Mouse (Mus musculus) cerebellum, postnatal 4 days (tissue): ENCODE data around the gene Crebl2.

Experiments used
- DNase-seq, 2 experiments: peaks; one replicate each; pipeline ENCODE4 v3.0.0; 2022; ENCODE audit warnings: low spot score in 2 of 2, mixed read lengths in 1 of 2

Gene Crebl2

DNA sequence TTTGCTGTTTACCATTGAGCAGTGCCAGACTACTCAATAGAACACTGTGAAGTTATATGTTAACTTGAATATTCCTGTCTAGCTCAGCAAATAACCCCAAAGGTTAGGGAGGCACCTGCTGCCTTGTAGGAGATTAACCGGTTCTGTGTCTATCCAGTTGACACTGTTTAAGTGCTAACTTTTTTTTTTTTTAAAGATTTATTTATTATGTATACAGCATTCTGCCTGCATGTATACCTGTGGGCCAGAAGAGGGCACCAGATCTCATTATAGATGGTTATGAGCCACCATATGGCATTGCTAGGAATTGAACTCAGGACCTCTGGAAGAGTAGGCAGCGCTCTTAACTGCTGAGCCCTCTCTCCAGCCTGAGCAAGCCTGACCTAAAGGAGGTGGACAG, 43.1 kb downstream of the Crebl2 start:
- no peak for DNase-seq

DNA sequence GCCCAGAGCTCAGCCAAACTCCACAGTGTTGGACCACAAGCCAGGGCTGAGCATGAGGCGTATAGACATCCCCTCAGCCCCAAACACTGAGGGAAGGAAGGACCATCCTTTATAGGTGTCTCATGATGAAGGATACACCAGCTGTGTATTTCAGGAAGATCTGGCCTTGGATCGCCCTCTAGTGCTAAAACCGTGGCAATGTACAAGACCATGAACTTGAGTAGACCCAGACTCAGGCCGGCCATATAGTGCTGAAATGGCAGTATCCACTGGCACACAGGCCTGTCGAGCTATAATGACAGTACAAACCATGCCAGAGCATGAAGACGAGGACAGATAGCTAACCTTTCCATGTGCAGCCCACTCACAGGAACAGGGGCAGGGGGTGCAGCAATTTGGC, 46.8 kb downstream of the Crebl2 start:
- no peak for DNase-seq

GRCm38 (mm10) chr6:134877276-134877675, 47.3 kb downstream of the Crebl2 start:
- no peak for DNase-seq

DNA sequence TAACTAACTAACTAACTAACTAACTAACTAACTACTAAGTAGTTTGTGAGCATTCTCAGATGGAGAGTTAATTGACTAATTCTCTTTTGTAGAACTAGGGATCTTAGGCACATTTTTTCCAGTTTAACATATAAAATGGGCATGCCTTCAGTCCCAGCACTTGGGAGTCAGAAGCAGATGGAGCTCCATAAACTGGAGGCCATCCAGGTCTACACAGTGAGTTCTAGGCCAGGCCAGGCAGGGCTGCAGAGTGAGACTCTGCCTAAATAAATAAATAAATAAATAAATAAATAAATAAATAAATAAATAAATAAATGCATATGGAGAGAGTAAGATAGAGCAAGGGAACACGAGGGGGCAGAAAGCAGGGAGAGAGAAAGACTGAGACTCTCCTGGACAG, 47.9 kb downstream of the Crebl2 start:
- DNase-seq, result no peak

DNA sequence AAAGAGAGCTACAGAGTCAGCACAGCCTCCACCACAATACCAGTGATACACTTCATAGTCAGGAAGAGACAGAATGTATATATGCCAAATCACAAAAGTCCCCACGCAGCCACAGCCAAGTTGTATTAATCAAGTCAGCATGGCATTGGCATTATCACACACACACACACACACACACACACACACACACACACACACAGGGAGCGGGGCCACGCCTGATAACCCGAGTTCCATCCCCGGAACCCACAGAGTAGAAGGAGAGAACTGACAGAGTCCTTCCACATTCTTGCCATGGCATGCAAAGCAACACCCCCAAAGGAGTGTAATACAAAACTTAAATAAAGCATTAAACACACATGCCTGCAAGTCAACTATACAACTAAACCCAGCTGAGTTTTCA, 49.6 kb downstream of the Crebl2 start:
- DNase-seq, result no peak

- no peak for DNase-seq
Measured at GRCm38 (mm10) chr6:134880046-134880445, 50.1 kb downstream of the Crebl2 start.

DNA sequence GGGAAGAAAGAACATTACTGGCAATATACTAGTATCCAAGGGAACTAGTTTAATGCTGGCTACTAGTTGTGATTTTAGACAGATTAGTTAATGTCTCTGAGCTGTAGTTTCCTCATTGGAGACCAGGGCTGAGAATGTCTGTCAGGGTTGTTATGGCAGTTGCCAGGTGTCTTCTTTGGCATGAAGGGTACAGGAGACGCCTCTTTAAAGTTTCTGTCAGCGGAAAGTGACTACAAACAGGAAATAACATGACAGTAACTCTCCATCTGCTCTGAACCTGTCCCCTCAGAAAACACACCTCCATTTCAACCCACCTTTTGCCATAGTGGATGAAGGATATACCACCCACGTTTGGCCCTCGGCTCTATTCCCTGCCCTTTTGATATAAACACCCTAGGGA, 53.7 kb downstream of the Crebl2 start:
- no peak for DNase-seq

DNA sequence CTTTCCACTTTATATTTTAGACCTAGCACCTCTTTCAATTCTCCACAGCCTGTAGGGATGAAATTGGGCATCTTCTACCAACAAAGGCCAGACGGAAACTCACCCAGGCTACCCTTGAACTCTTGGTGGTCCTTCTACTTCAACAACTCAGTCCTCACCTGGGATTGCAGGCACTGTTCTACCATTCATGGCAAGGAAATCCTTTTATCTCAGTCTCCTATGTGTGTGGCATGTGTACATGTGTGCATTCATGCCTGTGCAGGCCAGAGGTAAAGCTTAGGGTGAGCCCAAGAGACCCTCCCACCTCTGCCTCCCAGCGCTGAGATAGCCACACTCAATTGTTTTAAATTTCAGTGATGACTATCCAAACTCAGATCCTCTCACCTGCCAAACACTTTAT, 55.6 kb downstream of the Crebl2 start:
- no peak for DNase-seq

DNA sequence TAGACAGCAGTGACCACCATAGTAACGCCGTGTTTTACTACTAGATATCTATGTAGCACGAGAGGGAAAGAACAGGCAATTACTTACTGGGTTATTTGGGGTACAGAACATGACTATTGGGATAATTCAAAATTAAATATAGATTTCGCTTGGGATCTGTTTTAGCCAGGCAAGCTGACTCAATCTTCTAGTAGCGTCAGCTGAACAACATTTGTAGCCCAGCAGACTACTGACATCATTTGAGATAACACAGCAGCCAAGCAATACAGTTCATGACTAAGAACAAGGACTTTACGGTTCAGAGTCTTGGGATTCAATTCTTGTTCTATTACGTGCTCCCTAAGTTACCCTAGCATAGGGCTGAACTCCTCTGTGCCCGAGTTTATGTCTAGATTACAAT, 56.5 kb downstream of the Crebl2 start:
- DNase-seq, result no peak

DNA sequence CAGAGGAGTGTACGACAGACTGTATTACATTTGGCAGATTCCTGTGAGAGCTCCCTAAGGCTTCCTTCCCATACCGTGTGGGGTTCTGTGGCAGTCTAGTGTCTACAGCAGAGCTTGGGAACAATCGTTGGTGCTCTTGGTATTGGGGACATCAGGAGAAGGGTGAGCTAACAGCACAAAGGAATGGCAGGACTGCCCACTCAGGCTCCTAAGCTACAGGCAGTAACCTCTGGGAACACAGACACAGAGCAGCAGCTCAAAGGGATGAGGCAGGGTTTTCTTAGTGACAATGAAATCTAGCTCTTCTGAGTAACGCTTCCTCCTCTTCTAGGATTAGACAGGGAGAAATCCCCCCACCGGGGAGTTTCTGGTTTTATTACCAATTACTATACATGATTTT, 57.1 kb downstream of the Crebl2 start:
- peak in 1 of 2 experiments; percentile 10 for DNase-seq

DNA sequence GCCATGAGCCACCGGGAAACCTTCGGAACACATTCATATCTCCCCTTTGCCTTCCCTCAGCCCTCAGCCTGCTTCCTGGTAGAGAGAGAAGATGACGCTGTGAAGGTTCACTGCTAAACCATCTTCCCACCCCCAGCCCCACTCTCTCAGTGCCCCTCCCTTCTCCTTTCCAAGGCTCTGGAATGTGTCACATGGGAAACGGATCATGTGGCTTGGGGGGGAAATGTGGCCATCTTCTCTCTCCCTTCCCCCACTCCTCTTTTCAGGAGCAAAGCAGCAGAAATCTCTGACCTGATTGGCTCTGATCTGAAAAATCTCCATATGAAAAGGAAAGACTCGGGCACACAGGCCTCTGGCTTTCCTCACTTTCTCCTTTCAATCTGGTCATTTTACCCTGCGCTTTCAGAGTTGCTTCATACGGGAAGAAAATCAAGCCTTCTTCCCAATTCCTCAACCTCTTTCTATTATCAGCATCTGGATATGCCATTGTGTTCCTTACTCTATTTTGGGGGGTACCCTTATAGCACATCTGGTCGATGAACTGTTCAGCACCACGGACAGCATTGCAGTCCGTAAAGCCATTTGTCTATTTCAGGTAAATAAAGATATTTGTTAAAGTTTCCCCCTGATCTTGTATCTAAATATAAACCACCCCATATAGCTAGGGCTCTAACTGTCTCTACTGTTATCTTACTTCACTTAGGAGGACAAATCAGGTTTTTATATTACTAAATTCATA, 57.9 kb downstream of the Crebl2 start:
- DNase-seq, result peak; percentile 68 to 81

- DNase-seq, result peak in 1 of 2 experiments; percentile 21
Measured at GRCm38 (mm10) chr6:134888563-134889017, 58.6 kb downstream of the Crebl2 start.

DNA sequence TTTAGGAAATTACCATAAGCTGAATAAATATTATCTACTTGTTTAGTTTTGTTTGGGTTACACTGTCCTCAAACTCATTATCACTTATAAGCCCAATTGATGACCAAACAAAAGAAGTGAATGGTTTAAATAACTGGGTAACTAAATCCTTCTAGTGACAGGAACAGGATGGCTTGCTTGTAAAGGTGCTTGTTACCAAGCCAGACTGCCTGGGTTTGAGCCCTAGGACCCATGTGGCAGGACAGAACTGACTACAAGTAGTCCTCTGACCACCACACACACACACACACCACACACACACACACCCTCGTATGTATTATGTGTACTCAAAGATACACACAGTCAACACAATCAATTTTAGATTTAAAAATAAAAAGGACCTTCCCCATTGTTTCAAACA, 59.8 kb downstream of the Crebl2 start:
- no peak for DNase-seq

- no peak for DNase-seq
Measured at GRCm38 (mm10) chr6:134890436-134890835, 60.5 kb downstream of the Crebl2 start.

GRCm38 (mm10) chr6:134896570-134897436, 66.8 kb downstream of the Crebl2 start:
- DNase-seq, result no peak

DNA sequence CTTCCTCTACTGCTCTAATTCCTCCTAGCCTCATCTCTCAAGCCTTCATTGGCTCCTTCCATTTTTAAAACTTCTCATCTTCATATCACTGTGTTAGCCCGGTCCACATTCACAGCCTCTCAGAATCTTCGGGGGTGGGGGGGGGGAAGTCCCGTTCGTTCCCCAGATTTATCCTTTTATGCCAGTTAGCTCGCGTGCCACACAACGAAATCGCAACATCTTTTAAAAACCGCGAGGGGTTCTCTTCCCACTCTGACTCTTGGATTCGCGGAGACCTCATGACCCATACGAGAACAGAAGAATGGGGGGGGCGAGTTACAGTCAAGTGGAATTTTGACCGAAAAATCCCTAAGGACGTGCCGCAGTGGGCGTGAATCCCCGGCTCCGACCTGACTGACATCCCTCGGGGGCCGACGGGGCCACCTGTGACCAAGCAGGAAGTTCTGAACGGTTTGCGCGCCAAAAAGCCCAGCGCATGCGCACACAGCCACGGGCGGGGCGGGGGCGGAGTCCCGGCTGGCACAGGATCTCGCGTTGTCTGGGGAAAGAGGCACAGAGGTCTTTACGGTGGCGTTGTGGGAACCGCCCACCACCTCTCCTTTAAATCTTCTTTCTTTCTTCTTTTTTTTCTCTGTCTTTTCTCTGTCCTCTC, 67.6 kb downstream of the Crebl2 start:
- peak; percentile 95 to 98 for DNase-seq

- DNase-seq, result peak; percentile 72 to 85
Measured at GRCm38 (mm10) chr6:134898095-134898965, 68.4 kb downstream of the Crebl2 start, which contains the start of gene Gpr19. Gene Gpr19, minus strand, starts transcription at chr6:134898578.

DNA sequence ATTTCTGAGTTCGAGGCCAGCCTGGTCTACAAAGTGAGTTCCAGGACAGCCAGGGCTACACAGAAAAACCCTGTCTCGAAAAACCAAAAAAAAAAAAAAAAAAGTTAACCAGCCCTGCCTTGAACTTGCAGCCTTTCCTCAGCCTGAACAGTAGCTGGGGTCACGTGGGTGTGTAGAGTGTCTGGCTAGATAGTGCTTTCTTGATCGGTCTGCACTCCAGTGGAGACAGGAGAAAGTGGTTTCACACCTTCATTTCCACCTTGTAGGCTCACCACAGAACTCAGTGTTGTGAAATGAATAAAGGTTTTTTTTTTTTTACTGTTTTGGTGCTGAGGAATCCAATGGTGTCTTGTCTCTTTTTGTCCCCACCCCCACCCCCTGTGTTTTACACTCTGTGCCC, 73.4 kb downstream of the Crebl2 start:
- DNase-seq, result no peak

GRCm38 (mm10) chr6:134903891-134904884, 74.2 kb downstream of the Crebl2 start:
- DNase-seq, result no peak

DNA sequence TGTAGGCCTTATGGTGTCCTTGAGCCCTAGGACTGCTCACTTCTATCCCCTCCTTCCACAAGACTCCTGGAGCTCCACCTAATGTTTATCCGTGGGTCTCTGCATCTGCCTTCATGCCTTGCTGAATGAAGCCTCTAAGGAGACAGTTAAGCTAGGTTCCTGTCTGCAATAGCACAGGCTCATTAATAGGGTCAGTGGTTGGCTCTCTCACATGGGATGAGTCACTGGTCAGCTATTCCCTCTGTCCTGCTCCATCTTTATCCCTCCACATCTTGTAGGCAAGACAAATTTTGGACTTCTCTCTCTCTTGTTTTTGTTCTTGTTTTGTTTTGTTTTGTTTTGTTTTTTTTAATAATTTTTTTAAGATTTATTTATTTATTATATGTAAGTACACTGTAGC, 75.9 kb downstream of the Crebl2 start:
- no peak for DNase-seq
